Mouse (Mus musculus) limb, embryonic 14.5 days (tissue): ENCODE data around the gene Mst1. TPM values are rescaled to one million over a fixed set of nuclear protein-coding genes. Genes with fewer than 3 reads are reported as not detected.

Experiments used
- ATAC-seq: fragments of 200-750 bp; cut with Nextera tagmentation; 2 replicates; pipeline ENCODE4 v1.8.0; 2017; ENCODE audit warnings: low read depth, moderate number of reproducible peaks, moderate TSS enrichment; ENCODE audit not compliant: low FRiP score
- DNase-seq: peaks from one replicate; pipeline ENCODE4 v3.0.0-alpha.2; 2015; ENCODE audit warnings: low spot score
- H3K27ac ChIP-seq: fragments of 300-500 bp; sonication (generic); replicated peaks from 2 replicates; pipeline ENCODE4 v1.5.1; 2014; ENCODE audit warnings: low read depth, mild to moderate bottlenecking, low read length, moderate library complexity, mixed read lengths
- H3K27me3 ChIP-seq: fragments of 300-500 bp; sonication (generic); 2 replicates; pipeline ENCODE4 v1.6.1; 2014; ENCODE audit warnings: low read length, mixed read lengths; ENCODE audit not compliant: control insufficient read depth, insufficient read depth
- H3K36me3 ChIP-seq: fragments of 300-500 bp; sonication (generic); 2 replicates; pipeline ENCODE4 v1.6.1; 2014; ENCODE audit warnings: mild to moderate bottlenecking, low read length, moderate library complexity, mixed read lengths; ENCODE audit not compliant: control insufficient read depth, insufficient read depth
- H3K4me1 ChIP-seq: fragments of 300-500 bp; sonication (generic); 2 replicates; pipeline ENCODE4 v1.6.1; 2014; ENCODE audit warnings: antibody characterized with exemption, low read length, mixed read lengths; ENCODE audit not compliant: control insufficient read depth, insufficient read depth
- H3K4me2 ChIP-seq: fragments of 300-500 bp; sonication (generic); replicated peaks from 2 replicates; pipeline ENCODE4 v1.6.1; 2014; ENCODE audit warnings: low read depth, mild to moderate bottlenecking, low read length, moderate library complexity; ENCODE audit not compliant: severe bottlenecking
- H3K4me3 ChIP-seq: fragments of 300-500 bp; sonication (generic); replicated peaks from 2 replicates; pipeline ENCODE4 v1.5.1; 2014; ENCODE audit warnings: low read length
- H3K9ac ChIP-seq: fragments of 300-500 bp; sonication (generic); 2 replicates; pipeline ENCODE4 v1.6.1; 2014; ENCODE audit warnings: mild to moderate bottlenecking, low read depth, low read length, moderate library complexity; ENCODE audit not compliant: severe bottlenecking
- H3K9me3 ChIP-seq: fragments of 300-500 bp; sonication (generic); 2 replicates; pipeline ENCODE4 v1.6.1; 2016; ENCODE audit warnings: low read length; ENCODE audit not compliant: control insufficient read depth
- POLR2A ChIP-seq: fragments of 200-500 bp; IDR thresholded peaks from 2 replicates; pipeline ENCODE4 v1.8.0; 2012; ENCODE audit warnings: inconsistent platforms, mild to moderate bottlenecking, moderate library complexity, borderline replicate concordance; ENCODE audit not compliant: insufficient read depth, insufficient read length; ENCODE audit errors: extremely low read depth
- WGBS: fragments of 180-500 bp; shearing (Covaris S2); extraction: QIAGEN DNeasy Blood & Tissue Kit; methylation state at CpG from one replicate; pipeline ENCODE4 v1.1.7; 2014; 5-methylcytosine and 5-hydroxymethylcytosine counted together
- polyA plus RNA-seq, 2 experiments: library from polyadenylated mRNA; depleted of rRNA in 1 of 2; stranded (reverse) in 1 of 2; unstranded in 1 of 2; fragments of >200 nt; fragmentation: Nextera tagmentation in 1 of 2; extraction: Ambion mirVana in 1 of 2; gene quantifications; 2 replicates each; pipeline versions ENCODE4 v1.2.1 to v1.2.3; 2012 to 2014

The Mst1 gene
- polyA plus RNA-seq, 2 experiments: 1.1 to 1.6 TPM

DNA sequence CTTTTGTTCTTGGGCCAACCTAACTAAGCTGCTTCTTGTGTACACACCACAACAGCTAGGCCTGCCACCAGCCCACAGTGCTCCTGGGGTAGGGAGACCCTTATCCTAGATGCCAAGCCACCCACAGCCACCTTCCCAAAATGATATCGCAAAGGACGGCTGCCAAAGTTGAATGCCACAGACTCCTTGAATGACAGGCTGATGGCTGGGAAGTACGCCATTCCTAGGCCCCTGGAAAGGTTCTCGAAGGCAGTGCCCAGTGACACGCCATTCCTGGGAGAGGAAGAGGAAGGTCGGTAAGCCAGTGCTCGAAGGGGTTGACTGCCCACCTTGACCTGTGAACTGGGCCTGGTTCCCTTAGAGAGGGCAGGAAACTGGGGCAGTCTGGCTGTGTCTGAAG is 10.7 kb upstream of the Mst1 start:
- ATAC-seq: no peak
- Histone ChIP-seq H3K4me3 (no peak overlapping the region), H3K9me3 (no peaks in the 10 kb centered on the region), H3K27me3 (no peaks in the 10 kb centered on the region), H3K4me2 (no peak overlapping the region), H3K9ac (no peak overlapping the region), H3K27ac (no peak overlapping the region), H3K36me3 (peaks cover 33% of the 10 kb centered on the region), H3K4me1 (no peaks in the 10 kb centered on the region)
- DNase-seq: no peak
- TF ChIP-seq POLR2A: no peak
- WGBS: 91% methylated on average over 7 of the region's 7 CpGs

DNA sequence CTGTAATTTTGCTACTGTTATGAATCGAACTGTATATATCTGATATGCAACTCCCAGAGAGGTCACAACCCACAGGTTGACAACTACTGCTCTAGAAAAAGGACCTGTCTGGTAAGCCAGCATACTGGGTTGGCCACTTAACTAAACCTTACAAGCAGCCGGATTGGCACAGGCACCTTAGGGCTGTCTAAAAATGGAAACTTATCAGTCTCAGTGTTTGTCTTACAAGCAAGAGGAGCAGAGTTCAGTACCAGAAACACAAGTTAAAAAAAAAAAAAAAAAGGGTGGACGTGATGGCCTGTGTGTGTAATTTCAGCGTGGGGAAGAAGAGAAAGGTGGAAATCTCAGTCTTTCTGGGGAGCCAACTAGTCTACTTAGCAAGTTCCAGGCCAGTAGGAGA is 8.4 kb upstream of the Mst1 start:
- Histone ChIP-seq H3K9ac (no peak overlapping the region), H3K9me3 (no peaks in the 10 kb centered on the region), H3K4me3 (no peak overlapping the region), H3K4me2 (no peak overlapping the region), H3K27ac (no peak overlapping the region), H3K4me1 (no peaks in the 10 kb centered on the region), H3K36me3 (peaks cover 21% of the 10 kb centered on the region), H3K27me3 (no peaks in the 10 kb centered on the region)
- no peak for TF ChIP-seq POLR2A
- ATAC-seq (no peak), DNase-seq (no peak)
- 83% methylated on average over 4 of the region's 4 CpGs for WGBS

DNA sequence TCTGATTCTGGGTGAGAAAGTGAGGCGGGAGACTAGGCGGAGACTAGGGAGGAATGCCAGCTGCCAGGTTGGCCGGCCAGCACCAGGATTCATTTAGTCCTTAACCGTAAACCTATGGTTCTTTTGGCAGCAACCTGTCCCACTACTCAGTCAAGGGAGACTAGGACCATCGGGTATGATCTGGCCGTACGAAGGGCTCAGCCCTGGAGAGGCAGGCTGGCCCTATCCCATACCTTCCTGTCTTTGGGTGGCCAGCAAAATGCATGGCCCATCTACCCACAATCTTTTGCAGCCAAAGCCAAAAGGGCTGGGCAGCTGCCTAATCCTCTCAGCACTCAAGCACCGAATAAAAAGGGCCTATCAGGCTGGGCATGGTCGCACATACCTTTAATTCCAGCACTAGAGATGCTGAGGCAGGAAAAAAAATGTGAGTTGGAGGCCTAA is 7.7 kb upstream of the Mst1 start:
- no peak overlapping the region for H3K9ac ChIP-seq
- no peak overlapping the region for H3K4me3 ChIP-seq
- H3K4me1 ChIP-seq: no peaks in the 10 kb centered on the region
- no peaks in the 10 kb centered on the region for H3K9me3 ChIP-seq
- no peaks in the 10 kb centered on the region for H3K27me3 ChIP-seq
- peaks cover 19% of the 10 kb centered on the region for H3K36me3 ChIP-seq
- 51% methylated on average over 9 of the region's 9 CpGs for WGBS
- ATAC-seq (no peak), DNase-seq (no peak)
- H3K27ac ChIP-seq: no peak overlapping the region
- H3K4me2 ChIP-seq: no peak overlapping the region
- no peak for TF ChIP-seq POLR2A

DNA sequence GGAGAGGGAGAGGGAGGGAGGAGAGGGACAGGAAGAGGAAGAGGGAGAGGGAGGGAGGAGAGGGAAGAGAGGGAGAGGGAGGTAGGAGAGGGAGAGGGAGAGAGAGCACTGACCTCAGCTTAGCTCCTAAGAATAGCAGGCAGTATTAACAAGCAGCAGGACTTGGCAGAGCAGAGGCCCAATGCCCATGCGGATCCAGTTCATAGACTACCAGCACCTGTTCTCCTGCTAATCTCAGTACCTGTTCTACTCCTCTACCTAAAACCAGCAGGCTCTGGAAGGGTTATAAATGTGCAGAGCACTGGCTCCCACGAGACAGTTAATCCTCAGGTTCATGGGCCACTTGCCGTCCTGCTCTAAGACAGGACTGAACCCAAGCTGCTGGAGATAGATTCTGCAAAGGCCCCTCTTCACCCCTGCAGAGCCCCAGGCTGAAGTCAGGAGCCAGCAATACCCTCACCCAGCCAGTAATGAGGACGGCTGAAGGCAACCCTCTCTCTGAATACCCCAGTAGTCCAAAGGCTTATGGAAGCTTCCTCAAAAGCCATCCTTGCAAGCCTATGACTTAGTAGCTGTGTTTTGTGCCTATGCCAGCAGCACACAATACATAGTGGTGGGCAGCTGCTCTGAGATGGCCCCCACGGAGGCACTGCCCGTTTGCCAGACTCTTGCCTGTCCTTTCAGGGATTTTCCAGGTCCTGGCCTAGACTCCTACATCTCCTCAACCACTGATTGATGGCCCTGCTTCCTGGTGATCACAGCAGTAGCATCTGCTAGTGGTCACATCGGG is 6.9 kb upstream of the Mst1 start:
- TF ChIP-seq POLR2A: no peak
- Histone ChIP-seq H3K27me3 (no peaks in the 10 kb centered on the region), H3K36me3 (peaks cover 19% of the 10 kb centered on the region), H3K4me1 (peaks cover 1% of the 10 kb centered on the region; the same call in 1 of the 2 replicates), H3K27ac (no peak overlapping the region), H3K4me2 (no peak overlapping the region), H3K9me3 (no peaks in the 10 kb centered on the region), H3K9ac (no peak overlapping the region), H3K4me3 (no peak overlapping the region)
- ATAC-seq (no peak), DNase-seq (no peak)
- 69% methylated on average over 7 of the region's 7 CpGs for WGBS

- TF ChIP-seq POLR2A: no peak
- Histone ChIP-seq H3K4me3 (peak overlapping the region; percentile 11; the same call in 1 of the 2 replicates), H3K9ac (no peak overlapping the region), H3K9me3 (no peaks in the 10 kb centered on the region), H3K36me3 (peaks cover 36% of the 10 kb centered on the region), H3K4me2 (peak overlapping the region; percentile 26), H3K4me1 (peaks cover 14% of the 10 kb centered on the region), H3K27ac (no peak overlapping the region), H3K27me3 (peaks cover 20% of the 10 kb centered on the region; the same call in 1 of the 2 replicates)
- WGBS: 9% methylated on average over 19 of the region's 19 CpGs
- DNase-seq (no peak), ATAC-seq (no peak)
Observed at GRCm38 (mm10) chr9:108082549-108082948, 2.3 kb downstream of the Mst1 start.
